In genomic region chr11:18883987-18884386, GRCm38 (mm10) we compare ENCODE assay signal across 13 mouse cellular contexts.
DNase-seq lines count a peak whose midpoint lies in the region; ATAC-seq and TF ChIP-seq lines count a peak whose summit lies in the region.
"Had no signal": no experiment of that assay in that cellular context is flagged by ENCODE, and none has a peak within 500 bp of the region (broad histone marks: within the 10 kb centered on the region; RNA-seq: fewer than 3 reads in every experiment).

No protein-coding gene starts in this region.

- peak; percentile 31 for DNase-seq in MEL (ENCODE audit: low read depth, low spot score)
- no peak for DNase-seq in cerebellum, adult 9-11 months
- DNase-seq: adrenal gland, postnatal 25 days; liver, embryonic 13.5 days; right cerebral cortex, adult 18-20 months; thymus, postnatal 14 days had no signal

- WGBS in forebrain, embryonic 12.5 days, result 48% methylated on average over 3 of the region's 3 CpGs
- WGBS in forebrain, embryonic 13.5 days, result 44% methylated on average over 3 of the region's 3 CpGs
- 41% methylated on average over 3 of the region's 3 CpGs for WGBS in hindbrain, embryonic 12.5 days
- WGBS in midbrain, embryonic 13.5 days, result 39% methylated on average over 3 of the region's 3 CpGs

- no peak overlapping the region for H3K4me3 ChIP-seq in forebrain, embryonic 12.5 days (replicated peaks)
- H3K4me3 ChIP-seq in forebrain, embryonic 13.5 days, result no peak overlapping the region
- no peak overlapping the region for H3K4me3 ChIP-seq in MEL (ENCODE audit: control insufficient read depth in 1 of 2, insufficient read depth in 1 of 2, low read depth in 2 of 2, low read length in 2 of 2)
- no peak overlapping the region for H3K4me3 ChIP-seq in hindbrain, embryonic 12.5 days
- H3K4me3 ChIP-seq in midbrain, embryonic 13.5 days (replicated peaks), result no peak overlapping the region
- H3K4me3 ChIP-seq: heart, embryonic 12.5 days; liver, embryonic 13.5 days had no signal

- 0 out of 2 replicates have a peak, but pooled peaks cover 25% of the 10 kb centered on the region for H3K27me3 ChIP-seq in forebrain, embryonic 12.5 days
- H3K27me3 ChIP-seq in forebrain, embryonic 13.5 days, result peaks cover 18% of the 10 kb centered on the region; the same call in 1 of the 2 replicates
- no peaks in the 10 kb centered on the region for H3K27me3 ChIP-seq in MEL (ENCODE audit: control insufficient read depth in 1 of 2, insufficient read depth in 2 of 2, low read length in 2 of 2)
- H3K27me3 ChIP-seq in hindbrain, embryonic 12.5 days, result no peaks in the 10 kb centered on the region
- H3K27me3 ChIP-seq in midbrain, embryonic 13.5 days, result peaks cover 9% of the 10 kb centered on the region
- H3K27me3 ChIP-seq: heart, embryonic 12.5 days; liver, embryonic 13.5 days had no signal

- no peak for TF ChIP-seq POLR2A in MEL (IDR thresholded peaks at IDR 0.05; ENCODE audit: control insufficient read depth in 1 of 2, insufficient read depth in 1 of 2, low read depth in 1 of 2, low read length in 2 of 2, poor library complexity in 1 of 2)

- H3K36me3 ChIP-seq in forebrain, embryonic 12.5 days (replicated peaks), result no peaks in the 10 kb centered on the region
- no peaks in the 10 kb centered on the region for H3K36me3 ChIP-seq in forebrain, embryonic 13.5 days (ENCODE audit: poor library complexity, severe bottlenecking)
- H3K36me3 ChIP-seq in MEL (ENCODE audit: control insufficient read depth in 1 of 2, insufficient read depth in 2 of 2, low read length in 2 of 2), result peaks cover 0 to 27% of the 10 kb centered on the region in 2 experiments; a peak in 3 of 4 replicates
- no peaks in the 10 kb centered on the region for H3K36me3 ChIP-seq in hindbrain, embryonic 12.5 days
- H3K36me3 ChIP-seq in midbrain, embryonic 13.5 days, result no peaks in the 10 kb centered on the region

- H3K4me2 ChIP-seq in forebrain, embryonic 12.5 days, result no peak overlapping the region
- H3K4me2 ChIP-seq in forebrain, embryonic 13.5 days, result no peak overlapping the region
- H3K4me2 ChIP-seq in hindbrain, embryonic 12.5 days (replicated peaks), result 0 out of 2 replicates have a peak overlapping the region, but pooled peaks have one; percentile 0
- H3K4me2 ChIP-seq in midbrain, embryonic 13.5 days (replicated peaks), result 0 out of 2 replicates have a peak overlapping the region, but pooled peaks have one; percentile 3
- H3K4me2 ChIP-seq: heart, embryonic 12.5 days; liver, embryonic 13.5 days had no signal

- no peaks in the 10 kb centered on the region for H3K79me2 ChIP-seq in MEL (ENCODE audit: control insufficient read depth, insufficient read depth, low read length, poor library complexity)

- no peaks in the 10 kb centered on the region for H3K9me3 ChIP-seq in forebrain, embryonic 12.5 days
- H3K9me3 ChIP-seq in forebrain, embryonic 13.5 days (replicated peaks), result no peaks in the 10 kb centered on the region
- H3K9me3 ChIP-seq in MEL (replicated peaks; ENCODE audit: insufficient read depth, low read length), result no peaks in the 10 kb centered on the region
- no peaks in the 10 kb centered on the region for H3K9me3 ChIP-seq in hindbrain, embryonic 12.5 days (replicated peaks)
- H3K9me3 ChIP-seq in midbrain, embryonic 13.5 days, result no peaks in the 10 kb centered on the region
- H3K9me3 ChIP-seq: heart, embryonic 12.5 days; liver, embryonic 13.5 days had no signal

- peak overlapping the region; percentile 64 for H3K27ac ChIP-seq in forebrain, embryonic 12.5 days
- H3K27ac ChIP-seq in forebrain, embryonic 13.5 days, result no peak overlapping the region
- no peak overlapping the region for H3K27ac ChIP-seq in MEL (ENCODE audit: control insufficient read depth, low read depth, low read length)
- peak overlapping the region; percentile 93 for H3K27ac ChIP-seq in hindbrain, embryonic 12.5 days
- peak overlapping the region; percentile 83 for H3K27ac ChIP-seq in midbrain, embryonic 13.5 days
- H3K27ac ChIP-seq: liver, embryonic 13.5 days had no signal

- peaks cover 56% of the 10 kb centered on the region for H3K4me1 ChIP-seq in forebrain, embryonic 12.5 days
- peaks cover 59% of the 10 kb centered on the region for H3K4me1 ChIP-seq in forebrain, embryonic 13.5 days
- H3K4me1 ChIP-seq in MEL (ENCODE audit: control insufficient read depth in 1 of 2, insufficient read depth in 2 of 2, low read length in 2 of 2), result peaks cover 10 to 22% of the 10 kb centered on the region in 2 experiments
- peaks cover 61% of the 10 kb centered on the region for H3K4me1 ChIP-seq in hindbrain, embryonic 12.5 days
- H3K4me1 ChIP-seq in midbrain, embryonic 13.5 days (replicated peaks), result peaks cover 66% of the 10 kb centered on the region

- ATAC-seq in forebrain, embryonic 12.5 days (ENCODE audit: low FRiP score), result no peak
- no peak for ATAC-seq in forebrain, embryonic 13.5 days
- ATAC-seq in hindbrain, embryonic 12.5 days (ENCODE audit: low FRiP score), result no peak
- peak; percentile 24 for ATAC-seq in midbrain, embryonic 13.5 days
- no peak for ATAC-seq in inflammation-experienced regulatory T-cells, adult 6 months
- ATAC-seq in activated CD4-positive, CD25-positive, alpha-beta regulatory T cell, adult 4 months, result no peak

- no peak for TF ChIP-seq RAD21 in MEL (IDR thresholded peaks at IDR 0.05; ENCODE audit: low read depth, low read length)

- TF ChIP-seq EP300 in MEL (IDR thresholded peaks at IDR 0.05; ENCODE audit: low read depth in 1 of 2, low read length in 2 of 2), result no peak

- no peak overlapping the region for H3K9ac ChIP-seq in forebrain, embryonic 12.5 days
- H3K9ac ChIP-seq in forebrain, embryonic 13.5 days, result no peak overlapping the region
- no peak overlapping the region for H3K9ac ChIP-seq in MEL (ENCODE audit: control insufficient read depth, low read depth, low read length, poor library complexity, severe bottlenecking)
- no peak overlapping the region for H3K9ac ChIP-seq in hindbrain, embryonic 12.5 days
- no peak overlapping the region; the same call in 1 of the 2 replicates for H3K9ac ChIP-seq in midbrain, embryonic 13.5 days (replicated peaks)
- H3K9ac ChIP-seq: heart, embryonic 12.5 days; liver, embryonic 13.5 days had no signal

- TF ChIP-seq CTCF in MEL (IDR thresholded peaks at IDR 0.05 in 2 of 3, conservative IDR thresholded peaks at IDR 0.05 in 1 of 3; ENCODE audit: control insufficient read depth in 1 of 3, insufficient read depth in 1 of 3, low read depth in 2 of 3, low read length in 3 of 3, poor library complexity in 1 of 3, severe bottlenecking in 1 of 3), result no peak

TF ChIP-seq in MEL, 35 proteins besides CTCF, POLR2A, EP300 and RAD21:
- TF ChIP-seq ZNF384 (IDR thresholded peaks at IDR 0.05; ENCODE audit: low read depth, low read length) (peak; percentile 38), KAT2A (conservative IDR thresholded peaks at IDR 0.05; ENCODE audit: low read depth, low read length) (no peak), MYB (IDR thresholded peaks at IDR 0.05; ENCODE audit: low read depth, low read length) (no peak)

Comparison
In these comparisons a context has a peak if more than half of its experiments do, and no peak if none do; other contexts are left out.
1. H3K27ac ChIP-seq: peak in forebrain, embryonic 12.5 days (single experiment), hindbrain, embryonic 12.5 days (single experiment) and midbrain, embryonic 13.5 days (single experiment); none in forebrain, embryonic 13.5 days (single experiment) and MEL (single experiment).
2. H3K4me2 ChIP-seq: peak in hindbrain, embryonic 12.5 days (single experiment) and midbrain, embryonic 13.5 days (single experiment); none in forebrain, embryonic 12.5 days (single experiment) and forebrain, embryonic 13.5 days (single experiment).